Mouse (Mus musculus) ES-Bruce4 (cell line): ENCODE results near the gene Trim6. TPM values are rescaled to one million over a fixed set of nuclear protein-coding genes. Genes with fewer than 3 reads are reported as not detected.
"Not testable (repeated sequence)": the region's sequence is repeated elsewhere in the genome, so short reads cannot be mapped to it uniquely, and the experiment has no call there.

Source experiments
- H3K27ac ChIP-seq: 2 replicates; pipeline ENCODE4 v1.5.1; 2012; ENCODE audit warnings: low read length, inconsistent platforms; ENCODE audit not compliant: insufficient read depth
- H3K27me3 ChIP-seq: 2 replicates; pipeline ENCODE4 v1.6.1; 2012; ENCODE audit warnings: mild to moderate bottlenecking, low read length, inconsistent platforms; ENCODE audit not compliant: control insufficient read depth, poor library complexity, insufficient read depth, severe bottlenecking
- H3K36me3 ChIP-seq: 2 replicates; pipeline ENCODE4 v1.6.1; 2012; ENCODE audit warnings: inconsistent platforms, mild to moderate bottlenecking, low read length, moderate library complexity; ENCODE audit not compliant: control insufficient read depth, poor library complexity, insufficient read depth, severe bottlenecking
- H3K4me1 ChIP-seq: one replicate; pipeline ENCODE4 v1.8.1; 2011; ENCODE audit warnings: low read length; ENCODE audit not compliant: control insufficient read depth, insufficient read depth
- H3K4me3 ChIP-seq: 2 replicates; pipeline ENCODE4 v1.5.1; 2011; ENCODE audit warnings: low read depth, mild to moderate bottlenecking, low read length
- H3K9ac ChIP-seq: 2 replicates; pipeline ENCODE4 v1.6.1; 2012; ENCODE audit warnings: low read depth, mild to moderate bottlenecking, inconsistent platforms; ENCODE audit not compliant: poor library complexity, severe bottlenecking
- H3K9me3 ChIP-seq: replicated peaks from 2 replicates; pipeline ENCODE4 v1.6.1; 2012; ENCODE audit warnings: mild to moderate bottlenecking, low read length, inconsistent platforms; ENCODE audit not compliant: control insufficient read depth, poor library complexity, insufficient read depth, severe bottlenecking
- CTCF ChIP-seq: IDR thresholded peaks from one replicate; pipeline ENCODE4 v1.8.1; 2011; ENCODE audit warnings: low read depth, low read length
- EP300 ChIP-seq: IDR thresholded peaks from 2 replicates; pipeline ENCODE4 v1.6.1; 2011; ENCODE audit warnings: low read depth, low read length; ENCODE audit not compliant: insufficient read depth
- POLR2A ChIP-seq: IDR thresholded peaks from one replicate; pipeline ENCODE4 v1.8.1; 2011; ENCODE audit warnings: low read length; ENCODE audit not compliant: insufficient read depth
- polyA plus RNA-seq: library from polyadenylated mRNA; stranded (reverse); fragments of >200 nt; gene quantifications from 2 replicates; pipeline ENCODE4 v1.2.4, GENCODE M21; 2011; ENCODE audit warnings: low read depth; ENCODE audit not compliant: missing spikeins, insufficient read depth, insufficient read length

Trim6 gene
- polyA plus RNA-seq, 1 experiment, result 128 TPM

- Histone ChIP-seq H3K36me3 (peaks cover 10% of the 10 kb centered on the region), H3K27ac (peak overlapping the region; percentile 94), H3K9me3 (no peaks in the 10 kb centered on the region), H3K27me3 (no peaks in the 10 kb centered on the region), H3K4me3 (no peak overlapping the region), H3K9ac (no peak overlapping the region), H3K4me1 (peaks cover 2% of the 10 kb centered on the region)
- TF ChIP-seq CTCF (no peak), EP300 (peak; percentile 59; the same call in 1 of the 2 replicates)
These were observed 712 bp upstream of the Trim6 start for GRCm38 (mm10) chr7:104217881-104218280.

- H3K9ac ChIP-seq, result no peak overlapping the region
- no peak overlapping the region for H3K27ac ChIP-seq
- no peaks in the 10 kb centered on the region for H3K9me3 ChIP-seq
- peaks cover 68% of the 10 kb centered on the region for H3K36me3 ChIP-seq
- H3K4me1 ChIP-seq, result no peaks in the 10 kb centered on the region
- TF ChIP-seq CTCF (peak; percentile 71), POLR2A (no peak)
- H3K27me3 ChIP-seq, result no peaks in the 10 kb centered on the region
- H3K4me3 ChIP-seq, result no peak overlapping the region
These were observed 12.6 kb downstream of the Trim6 start for GRCm38 (mm10) chr7:104231203-104231602.

- no peaks in the 10 kb centered on the region for H3K9me3 ChIP-seq
- H3K36me3 ChIP-seq, result no peaks in the 10 kb centered on the region; the same call in 1 of the 2 replicates
- H3K4me1 ChIP-seq, result no peaks in the 10 kb centered on the region
- no peaks in the 10 kb centered on the region for H3K27me3 ChIP-seq
- TF ChIP-seq POLR2A, result no peak
- TF ChIP-seq EP300, result no peak
- TF ChIP-seq CTCF, result no peak
- no peak overlapping the region for H3K9ac ChIP-seq
- no peak overlapping the region for H3K4me3 ChIP-seq
- no peak overlapping the region for H3K27ac ChIP-seq
These were observed 22.3 kb downstream of the Trim6 start for GRCm38 (mm10) chr7:104240857-104241256.

- Histone ChIP-seq H3K4me3 (no peak overlapping the region), H3K4me1 (no peaks in the 10 kb centered on the region)
These were observed 25.0 kb downstream of the Trim6 start for GRCm38 (mm10) chr7:104243616-104244015.

GRCm38 (mm10) chr7:104244287-104245181 is 25.9 kb downstream of the Trim6 start, which contains the start of gene Trim34a:
Trim34a (plus strand) TSS chr7:104244457.
- Histone ChIP-seq H3K9me3 (no peaks in the 10 kb centered on the region), H3K27ac (peak within 1 kb of the TSS; percentile 100), H3K4me3 (peak within 1 kb of the TSS; percentile 81), H3K4me1 (no peaks in the 10 kb centered on the region), H3K36me3 (no peaks in the 10 kb centered on the region), H3K27me3 (no peaks in the 10 kb centered on the region), H3K9ac (peak within 1 kb of the TSS; percentile 92)
- TF ChIP-seq CTCF (no peak), POLR2A (peak; percentile 26), EP300 (0 out of 2 replicates have a peak, but pooled peaks have one; percentile 57)

More at GRCm38 (mm10) chr7:104243616-104244015, 25.0 kb downstream of the Trim6 start:
- no peak for TF ChIP-seq POLR2A
- TF ChIP-seq EP300, result no peak
- no peak for TF ChIP-seq CTCF
- H3K9ac ChIP-seq, result no peak overlapping the region
- no peaks in the 10 kb centered on the region for H3K9me3 ChIP-seq
- H3K27me3 ChIP-seq, result no peaks in the 10 kb centered on the region
- H3K36me3 ChIP-seq, result no peaks in the 10 kb centered on the region
- H3K27ac ChIP-seq, result peak overlapping the region; percentile 100

- not testable (repeated sequence) for H3K4me1 ChIP-seq, H3K36me3 ChIP-seq, H3K4me3 ChIP-seq, H3K9me3 ChIP-seq, H3K27ac ChIP-seq, H3K27me3 ChIP-seq, H3K9ac ChIP-seq
These were observed 41.8 kb downstream of the Trim6 start for GRCm38 (mm10) chr7:104260380-104260779.

- H3K9ac ChIP-seq, H3K9me3 ChIP-seq, H3K27ac ChIP-seq, H3K27me3 ChIP-seq, H3K4me1 ChIP-seq, H3K36me3 ChIP-seq, H3K4me3 ChIP-seq: not testable (repeated sequence)
These were observed 46.7 kb downstream of the Trim6 start for GRCm38 (mm10) chr7:104265335-104265734.

- not testable (repeated sequence) for H3K9ac ChIP-seq, H3K4me3 ChIP-seq, H3K4me1 ChIP-seq, H3K27ac ChIP-seq, H3K9me3 ChIP-seq, H3K27me3 ChIP-seq, H3K36me3 ChIP-seq
These were observed 60.8 kb downstream of the Trim6 start for GRCm38 (mm10) chr7:104279361-104279760.
